Mouse (Mus musculus): ENCODE data around the gene Plod3. TPM values are rescaled to one million over a fixed set of nuclear protein-coding genes. Genes with fewer than 3 reads are reported as not detected.

Plod3 gene
- polyA plus RNA-seq, 1 experiment from 2014 or later, result 36.4 TPM

DNA sequence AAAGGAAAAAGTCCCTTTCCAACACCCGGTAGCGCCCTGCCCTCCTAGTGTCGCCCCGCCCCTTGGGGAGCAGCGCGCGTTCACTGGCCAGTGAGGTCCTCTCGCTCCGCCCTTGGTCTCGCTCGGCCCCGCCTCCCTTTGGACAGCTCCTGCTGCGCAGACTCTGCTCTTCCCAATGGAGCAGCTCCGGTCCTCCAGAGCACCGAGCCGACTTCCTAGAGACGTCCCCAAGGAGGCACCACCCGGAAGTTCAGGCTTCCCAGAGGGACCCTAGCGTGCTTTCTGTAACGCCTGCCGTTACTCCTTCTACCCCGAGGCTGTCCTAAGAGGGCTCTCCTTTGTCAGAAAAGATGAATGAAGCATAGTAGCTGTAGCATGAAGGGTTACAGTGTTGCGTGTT lies 33.8 kb upstream of the Plod3 start, which contains the start of gene Fis1:
TSS of gene Fis1 (plus strand) at position 261 of the 400 bp plus-strand sequence.
- peak; percentile 98 for ATAC-seq (ENCODE audit: low FRiP score)
- under 1% methylated on average over 23 of the region's 23 CpGs for WGBS

DNA sequence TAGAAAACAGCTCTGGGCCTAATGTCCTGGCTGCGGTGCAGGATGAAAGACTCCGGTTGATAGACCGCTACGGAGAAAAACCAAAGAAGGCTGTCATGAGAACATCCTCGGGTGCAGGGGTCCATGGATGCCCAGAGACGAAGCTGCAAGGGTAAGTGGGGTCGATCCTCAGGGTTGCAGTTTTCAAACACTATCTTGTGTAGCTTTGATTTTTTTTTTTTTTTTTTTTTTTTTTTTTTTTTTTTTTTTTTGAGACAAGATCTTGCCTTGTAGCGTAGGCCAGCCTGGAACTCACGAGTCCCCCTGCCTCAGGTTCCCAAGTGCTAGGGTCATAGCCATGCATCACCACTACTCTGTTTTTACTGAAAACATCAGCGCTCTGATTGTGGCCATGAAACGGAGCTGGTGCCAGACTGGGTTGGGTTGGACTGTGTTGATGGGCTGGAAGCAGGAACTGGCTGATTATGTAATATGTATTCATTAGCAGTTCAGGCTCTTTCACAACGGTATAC lies 33.3 kb upstream of the Plod3 start:
- Histone ChIP-seq H3K9me3 (no peaks in the 10 kb centered on the region), H3K4me1 (peaks cover 22% of the 10 kb centered on the region), H3K27me3 (0 out of 2 replicates have a peak, but pooled peaks cover 5% of the 10 kb centered on the region), H3K4me3 (replicated peaks) (peak overlapping the region; percentile 69), H3K4me2 (peak overlapping the region; percentile 78), H3K36me3 (replicated peaks) (peaks cover 12% of the 10 kb centered on the region; the same call in 1 of the 2 replicates), H3K9ac (peak overlapping the region; percentile 74), H3K27ac (peak overlapping the region; percentile 80)
- 6% methylated on average over 12 of the region's 12 CpGs for WGBS
- no peak; the same call in 1 of the 2 replicates for ATAC-seq (ENCODE audit: low FRiP score)

More for the DNA sequence above, 33.8 kb upstream of the Plod3 start, which contains the start of gene Fis1:
- Histone ChIP-seq H3K36me3 (replicated peaks) (peaks cover 12% of the 10 kb centered on the region; the same call in 1 of the 2 replicates), H3K9me3 (no peaks in the 10 kb centered on the region), H3K4me1 (peaks cover 22% of the 10 kb centered on the region), H3K4me2 (peak within 1 kb of the TSS; percentile 78), H3K4me3 (replicated peaks) (peak within 1 kb of the TSS; percentile 69), H3K9ac (peak within 1 kb of the TSS; percentile 74), H3K27ac (peak within 1 kb of the TSS; percentile 80), H3K27me3 (0 out of 2 replicates have a peak, but pooled peaks cover 5% of the 10 kb centered on the region)

DNA sequence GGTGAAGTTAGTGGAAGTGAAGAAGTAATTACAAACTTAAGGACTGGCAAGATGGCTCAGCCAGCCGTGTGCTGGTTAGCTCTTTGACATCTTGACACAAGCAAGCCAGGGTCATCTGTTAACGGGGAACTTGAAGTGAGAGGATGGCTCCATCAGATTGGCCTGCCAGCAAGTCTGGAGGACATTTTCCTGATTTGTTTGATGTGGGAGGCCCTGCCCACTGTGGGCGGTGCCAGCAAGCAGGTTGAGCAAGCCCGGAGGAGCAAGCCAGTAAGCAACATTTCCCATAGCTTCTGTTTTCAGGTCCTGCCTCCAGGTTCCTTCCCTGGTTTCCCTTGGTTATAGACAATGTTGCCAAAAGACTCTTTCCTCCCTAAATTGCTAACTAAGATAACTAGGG lies 31.2 kb upstream of the Plod3 start:
- H3K4me3 ChIP-seq (replicated peaks), result no peak overlapping the region
- H3K4me2 ChIP-seq, result no peak overlapping the region
- no peaks in the 10 kb centered on the region for H3K9me3 ChIP-seq
- 0 out of 2 replicates have a peak, but pooled peaks cover 5% of the 10 kb centered on the region for H3K27me3 ChIP-seq
- H3K4me1 ChIP-seq, result peaks cover 22% of the 10 kb centered on the region
- no peak overlapping the region for H3K27ac ChIP-seq
- H3K9ac ChIP-seq, result no peak overlapping the region
- H3K36me3 ChIP-seq (replicated peaks), result peaks cover 12% of the 10 kb centered on the region; the same call in 1 of the 2 replicates
- 92% methylated on average over 4 of the region's 4 CpGs for WGBS
- no peak for ATAC-seq (ENCODE audit: low FRiP score)

DNA sequence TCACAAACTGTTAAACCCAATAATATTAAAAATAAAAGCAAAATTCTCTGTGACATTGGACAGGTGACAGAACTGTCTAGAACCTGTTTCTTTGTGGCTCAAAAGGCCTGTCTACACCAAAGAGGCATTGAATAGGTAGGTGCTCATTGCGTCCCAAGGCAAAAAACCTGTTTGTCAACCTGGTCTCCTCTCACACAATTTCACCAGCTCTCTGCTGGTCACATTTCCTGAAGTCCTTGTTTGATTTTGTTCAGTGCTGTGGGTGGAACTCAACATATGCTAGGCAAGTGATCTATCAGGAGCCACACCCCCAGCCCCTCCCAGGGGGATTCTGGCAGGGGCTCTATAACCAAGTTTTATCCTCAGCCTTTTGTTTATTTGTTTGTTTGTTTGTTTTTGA lies 29.6 kb upstream of the Plod3 start:
- H3K9me3 ChIP-seq, result no peaks in the 10 kb centered on the region
- H3K4me2 ChIP-seq, result no peak overlapping the region
- no peak for ATAC-seq (ENCODE audit: low FRiP score)
- peaks cover 12% of the 10 kb centered on the region; the same call in 1 of the 2 replicates for H3K36me3 ChIP-seq (replicated peaks)
- no peaks in the 10 kb centered on the region for H3K27me3 ChIP-seq
- H3K4me1 ChIP-seq, result peaks cover 32% of the 10 kb centered on the region
- no peak overlapping the region for H3K27ac ChIP-seq
- 97% methylated on average over 1 of the region's 1 CpGs for WGBS
- H3K4me3 ChIP-seq (replicated peaks), result no peak overlapping the region
- no peak overlapping the region for H3K9ac ChIP-seq

DNA sequence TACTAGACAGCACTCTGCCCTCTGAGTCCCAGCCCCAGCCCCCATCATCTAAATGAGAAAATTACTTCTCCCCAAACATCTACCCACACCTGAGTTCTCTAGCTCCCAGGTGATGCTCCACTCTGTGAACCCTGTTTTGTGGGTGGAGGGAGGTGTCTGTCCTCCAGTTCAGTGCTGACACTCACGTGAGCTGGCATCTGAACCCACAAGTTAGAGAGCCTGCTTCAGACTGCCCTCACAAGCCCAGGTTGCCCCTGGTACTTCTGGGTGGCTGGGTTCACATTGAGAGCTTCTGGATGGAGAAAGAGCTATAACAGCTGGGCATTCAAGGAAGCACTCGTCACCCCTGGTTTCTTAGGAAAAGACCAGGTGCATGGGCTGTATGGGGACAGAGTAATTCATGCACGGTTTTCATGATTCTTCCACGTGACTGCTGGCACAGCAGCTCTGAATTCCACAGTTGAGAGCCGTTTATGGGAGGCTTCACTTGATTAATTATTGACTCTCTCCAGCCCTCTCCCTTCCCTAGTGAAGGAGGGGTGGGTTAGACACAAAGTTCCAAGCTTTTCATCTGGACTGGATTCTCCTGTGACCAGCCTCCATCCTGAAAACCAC lies 27.7 kb upstream of the Plod3 start:
- WGBS, result 87% methylated on average over 5 of the region's 5 CpGs
- Histone ChIP-seq H3K9ac (no peak overlapping the region), H3K36me3 (replicated peaks) (peaks cover 24% of the 10 kb centered on the region), H3K27me3 (no peaks in the 10 kb centered on the region), H3K27ac (no peak overlapping the region), H3K9me3 (no peaks in the 10 kb centered on the region), H3K4me3 (replicated peaks) (no peak overlapping the region), H3K4me2 (no peak overlapping the region), H3K4me1 (peaks cover 35% of the 10 kb centered on the region)
- ATAC-seq (ENCODE audit: low FRiP score), result no peak

DNA sequence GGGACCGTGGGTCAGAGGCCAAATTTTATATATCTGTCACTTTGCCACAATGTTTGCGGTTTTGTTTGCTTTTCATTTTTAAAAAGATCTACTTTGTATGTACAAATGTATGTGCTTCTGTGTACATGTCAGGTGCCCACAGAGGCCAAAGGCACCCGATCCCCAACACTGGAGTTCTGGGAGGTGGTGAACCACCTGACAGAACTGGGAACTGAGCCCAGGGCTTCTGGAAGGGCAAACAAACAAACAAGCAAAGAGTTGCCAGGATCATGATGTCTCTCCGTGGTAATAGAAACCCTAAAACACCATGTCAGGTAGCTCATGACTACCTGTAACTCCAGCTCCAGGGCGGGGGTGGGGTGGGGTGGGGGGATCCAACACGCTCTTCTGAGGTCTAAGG lies 26.8 kb upstream of the Plod3 start:
- H3K4me2 ChIP-seq, result no peak overlapping the region
- H3K27ac ChIP-seq, result no peak overlapping the region
- no peak overlapping the region for H3K4me3 ChIP-seq (replicated peaks)
- H3K4me1 ChIP-seq, result peaks cover 26% of the 10 kb centered on the region
- no peaks in the 10 kb centered on the region for H3K27me3 ChIP-seq
- no peaks in the 10 kb centered on the region for H3K9me3 ChIP-seq
- no peak for ATAC-seq (ENCODE audit: low FRiP score)
- WGBS, result 93% methylated on average over 6 of the region's 6 CpGs
- no peak overlapping the region for H3K9ac ChIP-seq
- H3K36me3 ChIP-seq (replicated peaks), result peaks cover 33% of the 10 kb centered on the region

DNA sequence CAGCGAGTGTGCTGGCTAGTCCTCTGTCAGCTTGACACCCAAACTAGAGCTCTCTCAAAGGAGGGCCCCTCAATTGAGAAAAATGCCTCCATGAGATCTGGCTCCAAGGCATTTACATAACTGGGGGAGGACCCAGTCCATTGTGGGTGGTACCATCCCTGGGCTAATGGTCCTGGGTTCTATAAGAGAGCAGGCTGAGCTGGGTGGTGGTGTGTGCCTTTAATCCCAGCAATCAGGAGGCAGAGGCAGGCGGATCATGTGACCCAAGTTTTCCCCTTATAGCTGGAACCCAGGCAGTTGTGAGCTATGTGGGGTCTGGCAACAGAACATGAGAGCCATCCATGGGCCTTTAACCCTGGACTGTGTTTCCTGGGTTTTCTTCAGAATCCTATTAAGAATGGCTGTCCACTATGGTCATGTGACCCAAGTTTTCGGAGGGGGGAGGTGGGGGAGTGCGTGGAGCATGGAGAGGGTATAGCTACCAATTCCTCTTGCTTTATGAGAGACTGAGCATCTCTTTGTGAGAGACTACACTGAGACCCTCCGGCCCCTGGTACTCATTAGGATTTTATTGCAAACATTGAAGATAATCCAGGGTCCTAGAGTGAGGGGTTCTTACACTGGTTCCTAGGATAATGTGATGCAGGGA lies 25.4 kb upstream of the Plod3 start:
- Histone ChIP-seq H3K4me3 (replicated peaks) (peak overlapping the region; percentile 65), H3K27ac (peak overlapping the region; percentile 80), H3K36me3 (replicated peaks) (peaks cover 43% of the 10 kb centered on the region), H3K9me3 (no peaks in the 10 kb centered on the region), H3K4me2 (peak overlapping the region; percentile 83), H3K9ac (peak overlapping the region; percentile 77), H3K4me1 (peaks cover 18% of the 10 kb centered on the region), H3K27me3 (no peaks in the 10 kb centered on the region)
- 29% methylated on average over 5 of the region's 5 CpGs for WGBS
- peak; percentile 31 for ATAC-seq (ENCODE audit: low FRiP score)

DNA sequence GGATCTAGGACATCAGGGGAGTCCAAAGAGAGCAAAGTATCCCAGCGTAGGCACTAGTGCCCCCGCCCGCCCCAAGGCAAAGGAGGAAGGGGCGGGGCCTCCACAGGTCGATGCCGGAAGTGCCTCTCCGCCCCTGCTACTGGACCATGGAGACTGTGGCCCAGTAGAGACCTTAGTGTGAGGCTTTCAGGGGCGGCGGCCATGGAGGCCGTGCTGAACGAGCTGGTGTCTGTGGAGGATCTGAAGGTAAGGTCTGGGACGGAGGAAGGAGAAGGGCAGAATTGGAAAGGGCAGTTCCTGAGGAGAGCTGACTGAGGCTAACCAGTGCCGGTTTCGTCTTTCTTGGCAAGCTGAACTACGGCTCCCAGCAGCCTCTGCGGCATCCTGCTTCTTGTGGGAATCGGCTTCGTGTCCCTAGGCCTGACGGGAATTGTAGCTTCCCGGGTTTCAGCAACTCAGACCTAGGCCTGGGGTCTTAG lies 24.8 kb upstream of the Plod3 start:
- no peaks in the 10 kb centered on the region for H3K9me3 ChIP-seq
- under 1% methylated on average over 20 of the region's 20 CpGs for WGBS
- H3K4me1 ChIP-seq, result peaks cover 18% of the 10 kb centered on the region
- H3K4me3 ChIP-seq (replicated peaks), result peak overlapping the region; percentile 65
- ATAC-seq (ENCODE audit: low FRiP score), result peak; percentile 92
- peak overlapping the region; percentile 80 for H3K27ac ChIP-seq
- peaks cover 48% of the 10 kb centered on the region for H3K36me3 ChIP-seq (replicated peaks)
- H3K4me2 ChIP-seq, result peak overlapping the region; percentile 83
- H3K9ac ChIP-seq, result peak overlapping the region; percentile 77
- no peaks in the 10 kb centered on the region for H3K27me3 ChIP-seq

DNA sequence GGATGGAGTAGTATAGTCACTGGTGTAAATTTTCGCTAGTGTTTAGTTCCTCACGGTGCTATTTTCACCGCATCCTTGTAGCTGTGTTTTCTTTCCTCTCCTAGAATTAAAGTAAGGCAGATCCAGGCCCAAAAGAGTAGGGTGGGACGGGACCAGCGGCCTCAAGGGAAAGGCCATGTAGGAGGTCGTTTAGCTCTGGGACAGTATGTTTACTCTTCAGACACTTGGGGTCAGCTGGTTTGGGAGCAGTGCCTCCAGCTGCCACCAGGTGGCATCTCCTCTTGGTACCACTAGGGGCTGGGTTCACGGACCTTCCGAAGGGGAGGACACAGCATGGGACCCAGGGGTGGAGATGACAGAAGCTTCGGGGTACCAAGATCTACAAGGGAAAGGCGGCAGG lies 24.3 kb upstream of the Plod3 start:
- peak overlapping the region; percentile 65 for H3K4me3 ChIP-seq (replicated peaks)
- peak; percentile 59 for ATAC-seq (ENCODE audit: low FRiP score)
- WGBS, result 2% methylated on average over 10 of the region's 10 CpGs
- H3K9ac ChIP-seq, result peak overlapping the region; percentile 77
- H3K4me1 ChIP-seq, result peaks cover 18% of the 10 kb centered on the region
- H3K27ac ChIP-seq, result peak overlapping the region; percentile 80
- H3K4me2 ChIP-seq, result peak overlapping the region; percentile 83
- no peaks in the 10 kb centered on the region for H3K27me3 ChIP-seq
- H3K9me3 ChIP-seq, result no peaks in the 10 kb centered on the region
- peaks cover 48% of the 10 kb centered on the region for H3K36me3 ChIP-seq (replicated peaks)

DNA sequence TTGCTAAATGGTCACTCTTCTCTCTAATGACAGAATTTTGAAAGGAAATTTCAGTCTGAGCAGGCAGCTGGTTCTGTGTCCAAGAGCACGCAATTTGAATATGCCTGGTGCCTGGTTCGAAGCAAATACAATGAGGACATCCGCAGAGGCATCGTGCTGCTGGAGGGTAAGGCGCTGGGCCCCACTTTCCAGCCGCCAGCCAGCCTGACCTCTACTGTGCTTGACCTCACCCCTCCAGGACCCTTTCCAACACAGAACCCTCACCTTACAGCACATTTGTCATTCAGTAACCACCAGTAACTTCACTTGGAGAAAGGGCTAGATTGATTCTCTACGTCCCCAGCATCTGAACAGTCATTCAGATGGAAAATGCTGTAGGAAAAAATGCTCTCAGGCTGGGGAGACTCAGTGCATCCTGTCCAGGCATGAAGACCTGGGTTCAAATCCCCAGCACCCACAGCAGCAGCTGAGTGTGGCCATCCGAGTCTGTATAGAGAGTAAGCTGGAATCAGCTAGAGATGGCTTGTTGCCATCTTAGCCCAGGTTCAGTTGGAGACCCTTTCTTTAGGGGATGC lies 23.8 kb upstream of the Plod3 start:
- Histone ChIP-seq H3K4me2 (peak overlapping the region; percentile 83), H3K27me3 (no peaks in the 10 kb centered on the region), H3K27ac (peak overlapping the region; percentile 80), H3K4me1 (peaks cover 18% of the 10 kb centered on the region), H3K4me3 (replicated peaks) (peak overlapping the region; percentile 65), H3K9me3 (no peaks in the 10 kb centered on the region), H3K9ac (peak overlapping the region; percentile 77; the same call in 1 of the 2 replicates), H3K36me3 (replicated peaks) (peaks cover 50% of the 10 kb centered on the region)
- WGBS, result 81% methylated on average over 8 of the region's 8 CpGs
- no peak for ATAC-seq (ENCODE audit: low FRiP score)

DNA sequence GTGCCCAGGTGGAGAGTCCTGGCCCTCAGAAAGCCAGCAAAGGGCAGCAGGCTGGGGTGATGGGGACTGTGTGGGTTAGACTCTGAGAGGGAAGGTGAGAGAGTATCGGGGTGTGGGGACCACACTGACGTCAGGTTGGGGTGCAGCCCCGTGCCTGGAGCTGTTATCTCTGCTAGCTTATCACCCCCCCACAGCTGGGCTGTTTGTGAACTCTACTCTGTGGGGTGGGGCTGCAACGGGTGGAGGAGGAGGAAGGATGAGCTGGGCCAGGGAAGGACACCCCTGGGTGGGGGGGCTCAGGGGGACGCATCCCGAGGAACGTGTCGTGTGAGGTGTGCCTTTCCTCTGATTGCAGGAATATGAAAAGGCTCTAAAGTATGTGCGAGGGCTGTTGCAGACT lies 21.6 kb upstream of the Plod3 start:
- Histone ChIP-seq H3K9me3 (no peaks in the 10 kb centered on the region), H3K36me3 (replicated peaks) (peaks cover 52% of the 10 kb centered on the region), H3K4me3 (replicated peaks) (no peak overlapping the region), H3K4me1 (peaks cover 18% of the 10 kb centered on the region), H3K4me2 (no peak overlapping the region), H3K9ac (no peak overlapping the region), H3K27me3 (no peaks in the 10 kb centered on the region), H3K27ac (no peak overlapping the region)
- no peak for ATAC-seq (ENCODE audit: low FRiP score)
- 89% methylated on average over 9 of the region's 9 CpGs for WGBS

DNA sequence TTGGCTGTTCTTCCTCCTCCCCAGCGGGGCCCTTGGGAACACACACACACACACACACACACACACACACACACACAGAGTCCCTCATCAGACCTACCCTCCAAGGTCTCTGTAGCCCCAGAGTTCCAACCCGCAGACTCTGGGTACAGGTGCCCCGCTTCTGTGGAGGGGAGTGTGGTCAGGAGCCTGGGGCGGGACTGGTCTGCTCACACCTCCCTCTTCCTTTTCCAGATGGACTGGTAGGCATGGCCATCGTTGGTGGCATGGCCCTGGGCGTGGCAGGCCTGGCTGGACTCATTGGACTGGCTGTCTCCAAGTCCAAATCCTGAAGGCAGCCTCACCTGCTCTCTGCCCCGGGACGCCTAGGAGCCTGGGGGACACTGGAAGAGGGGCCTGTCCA lies 21.1 kb upstream of the Plod3 start:
- Histone ChIP-seq H3K4me2 (no peak overlapping the region), H3K9me3 (no peaks in the 10 kb centered on the region), H3K27ac (no peak overlapping the region), H3K36me3 (replicated peaks) (peaks cover 52% of the 10 kb centered on the region), H3K27me3 (no peaks in the 10 kb centered on the region), H3K4me1 (peaks cover 18% of the 10 kb centered on the region), H3K9ac (no peak overlapping the region), H3K4me3 (replicated peaks) (no peak overlapping the region)
- WGBS, result 89% methylated on average over 7 of the region's 8 CpGs
- no peak for ATAC-seq (ENCODE audit: low FRiP score)

All from forebrain, embryonic 12.5 days (tissue).